In the genomic region with DNA sequence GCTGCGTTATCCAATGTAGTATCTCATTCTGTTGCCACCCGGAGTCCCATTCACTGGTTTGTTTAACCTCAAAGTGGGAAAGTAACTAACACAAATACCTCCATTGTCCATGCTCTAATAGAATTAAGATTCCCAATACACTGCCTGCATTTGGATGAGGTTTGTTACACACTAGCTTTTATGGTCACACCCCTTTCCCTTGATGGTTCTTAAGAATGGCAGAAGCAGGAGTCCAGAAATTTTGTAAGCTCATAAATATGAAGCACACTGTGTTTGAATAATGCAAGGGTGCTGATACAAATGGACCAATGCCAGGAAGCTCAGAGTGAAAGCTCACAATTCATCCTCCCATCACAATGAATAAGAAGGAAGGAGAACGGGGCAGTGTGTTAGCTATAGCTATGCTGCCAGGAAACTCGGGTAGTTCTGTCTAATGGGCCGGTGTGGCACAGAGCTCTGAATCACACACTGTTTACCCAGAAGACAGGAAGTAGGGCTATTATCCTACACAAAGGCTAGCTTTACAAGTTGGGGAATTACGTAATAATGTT, we compare ENCODE assay signal across 7 mouse cellular contexts.
DNase-seq lines count a peak whose midpoint lies in the region; ATAC-seq and TF ChIP-seq lines count a peak whose summit lies in the region.

No protein-coding gene starts in this region.

- no peak overlapping the region for H3K4me2 ChIP-seq in midbrain, embryonic 13.5 days (replicated peaks)
- H3K4me2 ChIP-seq in heart, embryonic 11.5 days: no peak overlapping the region

- H3K4me1 ChIP-seq in midbrain, embryonic 13.5 days (replicated peaks): peaks cover 22% of the 10 kb centered on the region
- H3K4me1 ChIP-seq in heart, embryonic 11.5 days (ENCODE audit: control insufficient read depth, insufficient read depth, low read length): no peaks in the 10 kb centered on the region

- no peaks in the 10 kb centered on the region for H3K27me3 ChIP-seq in midbrain, embryonic 13.5 days
- H3K27me3 ChIP-seq in heart, embryonic 11.5 days (ENCODE audit: control insufficient read depth, insufficient read depth, low read length): no peaks in the 10 kb centered on the region

- DNase-seq in brain, embryonic 14.5 days (ENCODE audit: low read depth): peak; percentile 98
- DNase-seq in embryo, embryonic 11.5 days (ENCODE audit: low read depth, low spot score): peak; percentile 4
- peak; percentile 69 for DNase-seq in layer of hippocampus, adult 11-12 months (ENCODE audit: low spot score)
- DNase-seq in heart, postnatal 25 days (ENCODE audit: low spot score): no peak

- no peak for TF ChIP-seq CTCF in brain, embryonic 14.5 days (IDR thresholded peaks at IDR 0.05; ENCODE audit: borderline replicate concordance, extremely low read depth, insufficient read depth, insufficient read length)

- H3K4me3 ChIP-seq in midbrain, embryonic 13.5 days (replicated peaks): no peak overlapping the region
- no peak overlapping the region for H3K4me3 ChIP-seq in heart, embryonic 11.5 days (ENCODE audit: low read depth, low read length)

- WGBS in midbrain, embryonic 13.5 days: 7% methylated on average over 6 of the region's 6 CpGs
- WGBS in heart, embryonic 11.5 days (ENCODE audit: insufficient replicate concordance): 72% methylated on average over 6 of the region's 6 CpGs

- intact Hi-C loops in heart, postnatal 25 days (cut with DNase I): no loop called here

- H3K9ac ChIP-seq in midbrain, embryonic 13.5 days (replicated peaks): no peak overlapping the region
- no peak overlapping the region for H3K9ac ChIP-seq in heart, embryonic 11.5 days (ENCODE audit: low read depth, low read length)

- ATAC-seq in midbrain, embryonic 13.5 days: peak; percentile 99
- no peak for ATAC-seq in megakaryocyte, adult 5-6 weeks (ENCODE audit: poor library complexity, severe bottlenecking)
- no peak for ATAC-seq in heart, embryonic 11.5 days (replicated peaks; ENCODE audit: insufficient number of reproducible peaks, low FRiP score, low TSS enrichment)

- no peaks in the 10 kb centered on the region for H3K36me3 ChIP-seq in midbrain, embryonic 13.5 days
- H3K36me3 ChIP-seq in heart, embryonic 11.5 days (ENCODE audit: control insufficient read depth, insufficient read depth, low read length): no peaks in the 10 kb centered on the region

- peak overlapping the region; percentile 66; the same call in 1 of the 2 replicates for H3K27ac ChIP-seq in midbrain, embryonic 13.5 days
- H3K27ac ChIP-seq in heart, embryonic 11.5 days (ENCODE audit: low read depth, low read length): no peak overlapping the region

- no peaks in the 10 kb centered on the region for H3K9me3 ChIP-seq in midbrain, embryonic 13.5 days
- H3K9me3 ChIP-seq in heart, embryonic 11.5 days (replicated peaks; ENCODE audit: control insufficient read depth, low read length): no peaks in the 10 kb centered on the region

- TF ChIP-seq POLR2A in brain, embryonic 14.5 days (IDR thresholded peaks at IDR 0.05; ENCODE audit: borderline replicate concordance, extremely low read depth, insufficient read depth, insufficient read length, poor library complexity, severe bottlenecking): no peak
